Mouse (Mus musculus) embryonic facial prominence, embryonic 15.5 days (tissue): ENCODE results near the gene Ubxn11. TPM values are rescaled to one million over a fixed set of nuclear protein-coding genes. Genes with fewer than 3 reads are reported as not detected.
"Not testable (repeated sequence)": the region's sequence is repeated elsewhere in the genome, so short reads cannot be mapped to it uniquely, and the experiment has no call there.

Experiments used
- ATAC-seq: fragments of 200-750 bp; cut with Nextera tagmentation; 2 replicates; pipeline ENCODE4 v1.8.0; 2017; ENCODE audit warnings: low read depth, moderate TSS enrichment; ENCODE audit not compliant: insufficient number of reproducible peaks, low FRiP score, low TSS enrichment
- H3K27ac ChIP-seq: fragments of 300-500 bp; sonication (generic); replicated peaks from 2 replicates; pipeline ENCODE4 v1.5.1; 2015; ENCODE audit warnings: mild to moderate bottlenecking, inconsistent platforms
- H3K27me3 ChIP-seq: fragments of 300-500 bp; sonication (generic); 2 replicates; pipeline ENCODE4 v1.6.1; 2015; ENCODE audit warnings: inconsistent platforms
- H3K36me3 ChIP-seq: fragments of 300-500 bp; sonication (generic); 2 replicates; pipeline ENCODE4 v1.6.1; 2015; ENCODE audit warnings: mild to moderate bottlenecking, inconsistent platforms
- H3K4me1 ChIP-seq: fragments of 300-500 bp; sonication (generic); 2 replicates; pipeline ENCODE4 v1.6.1; 2015; ENCODE audit warnings: inconsistent platforms
- H3K4me2 ChIP-seq: fragments of 300-500 bp; sonication (generic); replicated peaks from 2 replicates; pipeline ENCODE4 v1.6.1; 2015; ENCODE audit warnings: mild to moderate bottlenecking, inconsistent platforms
- H3K4me3 ChIP-seq: fragments of 300-500 bp; sonication (generic); replicated peaks from 2 replicates; pipeline ENCODE4 v1.5.1; 2015; ENCODE audit warnings: mild to moderate bottlenecking, inconsistent platforms
- H3K9ac ChIP-seq: fragments of 300-500 bp; sonication (generic); 2 replicates; pipeline ENCODE4 v1.6.1; 2015; ENCODE audit warnings: inconsistent platforms
- H3K9me3 ChIP-seq: fragments of 300-500 bp; sonication (generic); replicated peaks from 2 replicates; pipeline ENCODE4 v1.6.1; 2016; ENCODE audit warnings: inconsistent platforms
- WGBS: fragments of 180-500 bp; shearing (Covaris S2); methylation state at CpG from one replicate; pipeline ENCODE4 v1.1.7; 2015; 5-methylcytosine and 5-hydroxymethylcytosine counted together
- polyA plus RNA-seq: library from polyadenylated mRNA; unstranded; fragments of >200 nt; fragmentation: Nextera tagmentation; extraction: Ambion mirVana; gene quantifications from 2 replicates; pipeline ENCODE4 v1.2.1, GENCODE M21; 2015

Ubxn11 gene
- polyA plus RNA-seq, 1 experiment from 2014 or later = 23.7 TPM

DNA sequence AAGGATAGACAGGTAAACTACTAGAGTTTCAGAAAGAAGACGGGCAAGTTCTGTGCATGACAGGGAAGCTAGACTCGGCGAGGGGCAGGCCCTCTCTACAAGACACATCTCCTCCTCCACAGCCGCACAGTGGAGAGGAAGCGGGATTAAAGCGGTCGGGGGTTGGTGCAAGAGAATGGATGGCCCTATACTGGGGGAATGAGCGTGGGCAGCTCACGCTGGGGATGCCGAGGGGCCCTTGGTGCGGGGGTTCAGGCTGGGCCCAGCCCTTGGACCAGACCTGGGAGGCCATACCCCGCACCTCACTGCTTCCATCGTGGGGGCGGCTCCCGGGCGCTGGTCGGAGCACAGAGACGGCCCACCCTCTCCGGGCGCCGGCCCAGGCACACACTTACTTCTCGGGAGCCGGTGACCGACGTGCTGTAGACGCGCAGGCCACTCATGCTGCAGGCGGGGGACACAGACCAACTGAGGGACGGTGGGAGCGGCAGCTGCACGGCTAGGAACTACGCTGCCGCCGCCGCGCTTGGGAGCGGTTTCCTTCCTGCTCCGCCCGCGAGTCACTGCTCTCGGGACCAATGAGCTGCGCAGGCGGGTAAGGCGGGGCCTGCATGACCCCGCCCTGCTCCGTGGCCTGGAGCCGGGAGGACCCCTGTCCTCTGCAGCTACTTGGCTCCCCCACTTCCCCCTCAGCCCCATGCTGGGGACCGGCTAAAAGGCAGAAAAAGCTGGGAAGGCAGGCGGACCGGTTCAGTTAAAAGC lies 26.0 kb downstream of the Ubxn11 start, which contains the start of gene Sh3bgrl3:
TSS of gene Sh3bgrl3 (minus strand) at position 569 of the 762 bp plus-strand sequence.
- Histone ChIP-seq H3K9me3 (no peaks in the 10 kb centered on the region), H3K4me3 (peak within 1 kb of the TSS; percentile 69), H3K4me1 (peaks cover 49% of the 10 kb centered on the region), H3K27me3 (no peaks in the 10 kb centered on the region), H3K9ac (peak within 1 kb of the TSS; percentile 71), H3K4me2 (peak within 1 kb of the TSS; percentile 68), H3K27ac (peak within 1 kb of the TSS; percentile 82), H3K36me3 (peaks cover 9% of the 10 kb centered on the region)
- under 1% methylated on average over 50 of the region's 50 CpGs for WGBS
- peak; percentile 93 for ATAC-seq

DNA sequence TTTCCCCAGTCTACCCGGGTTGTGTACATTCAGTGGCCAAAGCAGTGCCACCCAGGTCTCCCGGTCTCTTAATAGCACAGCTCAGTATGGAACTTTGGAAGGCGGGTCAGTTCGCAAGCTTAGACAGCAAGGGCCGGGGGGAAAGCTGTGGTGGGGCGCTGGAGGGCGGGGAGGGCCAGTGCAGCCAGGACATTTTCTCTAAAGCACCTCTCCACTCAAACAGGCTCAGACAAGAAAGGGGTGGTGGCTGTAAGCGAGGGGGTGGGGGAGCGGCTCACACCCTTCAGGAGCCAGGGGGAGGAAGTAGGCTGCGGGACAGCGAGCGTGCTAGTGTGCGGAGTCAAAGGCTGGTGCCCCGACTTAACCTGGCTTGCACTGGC lies 26.6 kb downstream of the Ubxn11 start:
- peak overlapping the region; percentile 71 for H3K9ac ChIP-seq
- WGBS = 2% methylated on average over 14 of the region's 14 CpGs
- H3K4me2 ChIP-seq = peak overlapping the region; percentile 68

DNA sequence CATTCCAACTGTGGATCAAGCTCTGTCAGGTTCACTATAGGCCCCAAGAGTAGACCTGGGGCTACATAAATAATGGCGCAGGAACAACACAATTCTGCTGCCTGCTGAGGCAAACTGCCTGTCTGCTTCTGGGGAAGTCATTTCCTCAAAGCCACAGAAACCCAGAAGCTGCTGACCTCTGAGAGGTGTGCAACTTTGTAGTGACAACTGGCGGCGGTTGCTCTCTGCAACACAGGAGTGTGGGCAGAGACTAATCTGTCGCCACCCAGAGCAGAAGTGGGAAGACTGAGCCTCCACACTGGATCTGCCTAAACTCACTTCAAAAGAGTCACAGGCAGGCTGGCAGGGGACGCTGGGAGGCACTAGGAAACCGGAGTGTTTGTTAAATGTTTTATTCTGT lies 27.1 kb downstream of the Ubxn11 start:
- H3K4me3 ChIP-seq = peak overlapping the region; percentile 69
- 31% methylated on average over 6 of the region's 6 CpGs for WGBS

More for the DNA sequence above, 26.6 kb downstream of the Ubxn11 start:
- Histone ChIP-seq H3K27me3 (no peaks in the 10 kb centered on the region), H3K36me3 (peaks cover 12% of the 10 kb centered on the region), H3K27ac (peak overlapping the region; percentile 82), H3K4me1 (peaks cover 44% of the 10 kb centered on the region), H3K4me3 (peak overlapping the region; percentile 69), H3K9me3 (no peaks in the 10 kb centered on the region)
- ATAC-seq = peak; percentile 44

GRCm38 (mm10) chr4:134132117-134132516 lies 29.7 kb downstream of the Ubxn11 start:
- Histone ChIP-seq H3K4me3 (no peak overlapping the region), H3K36me3 (peaks cover 14% of the 10 kb centered on the region), H3K27ac (no peak overlapping the region), H3K27me3 (no peaks in the 10 kb centered on the region), H3K9me3 (no peaks in the 10 kb centered on the region), H3K4me2 (no peak overlapping the region), H3K4me1 (peaks cover 30% of the 10 kb centered on the region), H3K9ac (no peak overlapping the region)
- WGBS = 75% methylated on average over 3 of the region's 3 CpGs
- no peak for ATAC-seq

More for the DNA sequence above, 27.1 kb downstream of the Ubxn11 start:
- no peaks in the 10 kb centered on the region for H3K27me3 ChIP-seq
- no peaks in the 10 kb centered on the region for H3K9me3 ChIP-seq
- no peak for ATAC-seq
- peak overlapping the region; percentile 82 for H3K27ac ChIP-seq
- H3K4me2 ChIP-seq = peak overlapping the region; percentile 68
- peaks cover 39% of the 10 kb centered on the region for H3K4me1 ChIP-seq
- 0 out of 2 replicates have a peak overlapping the region, but pooled peaks have one; percentile 71 for H3K9ac ChIP-seq
- peaks cover 14% of the 10 kb centered on the region for H3K36me3 ChIP-seq

DNA sequence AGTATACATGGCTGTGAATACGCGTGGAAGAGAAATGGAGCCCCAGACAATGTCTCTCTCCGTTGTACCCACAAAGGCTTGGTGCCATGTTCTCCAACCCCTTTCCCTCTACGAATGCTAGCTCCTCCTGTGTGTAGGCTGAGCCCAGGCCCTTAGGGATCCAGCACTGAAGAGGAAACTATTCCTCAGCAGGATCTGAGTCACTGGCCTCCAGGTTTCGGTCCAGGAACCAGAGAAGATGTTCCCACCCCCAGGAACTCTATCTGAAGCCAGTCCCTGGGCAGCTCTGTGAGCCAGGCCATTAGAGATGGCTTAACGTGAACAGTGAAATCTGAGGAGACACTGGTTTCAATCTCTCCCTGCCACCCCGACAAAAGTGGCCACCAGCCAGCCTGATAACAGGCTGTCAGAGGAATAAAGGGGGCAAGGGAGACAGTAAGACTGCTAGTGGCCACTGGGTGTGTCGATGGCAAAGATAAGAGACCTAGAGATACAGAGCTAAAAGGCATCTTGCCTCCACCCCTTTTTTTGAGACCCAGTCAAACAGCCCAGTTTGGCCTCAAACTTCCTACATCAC lies 30.2 kb downstream of the Ubxn11 start:
- Histone ChIP-seq H3K27ac (no peak overlapping the region), H3K4me1 (peaks cover 25% of the 10 kb centered on the region), H3K4me2 (no peak overlapping the region), H3K9me3 (no peaks in the 10 kb centered on the region), H3K36me3 (peaks cover 14% of the 10 kb centered on the region), H3K4me3 (no peak overlapping the region), H3K27me3 (no peaks in the 10 kb centered on the region), H3K9ac (no peak overlapping the region)
- 72% methylated on average over 8 of the region's 8 CpGs for WGBS
- no peak for ATAC-seq

DNA sequence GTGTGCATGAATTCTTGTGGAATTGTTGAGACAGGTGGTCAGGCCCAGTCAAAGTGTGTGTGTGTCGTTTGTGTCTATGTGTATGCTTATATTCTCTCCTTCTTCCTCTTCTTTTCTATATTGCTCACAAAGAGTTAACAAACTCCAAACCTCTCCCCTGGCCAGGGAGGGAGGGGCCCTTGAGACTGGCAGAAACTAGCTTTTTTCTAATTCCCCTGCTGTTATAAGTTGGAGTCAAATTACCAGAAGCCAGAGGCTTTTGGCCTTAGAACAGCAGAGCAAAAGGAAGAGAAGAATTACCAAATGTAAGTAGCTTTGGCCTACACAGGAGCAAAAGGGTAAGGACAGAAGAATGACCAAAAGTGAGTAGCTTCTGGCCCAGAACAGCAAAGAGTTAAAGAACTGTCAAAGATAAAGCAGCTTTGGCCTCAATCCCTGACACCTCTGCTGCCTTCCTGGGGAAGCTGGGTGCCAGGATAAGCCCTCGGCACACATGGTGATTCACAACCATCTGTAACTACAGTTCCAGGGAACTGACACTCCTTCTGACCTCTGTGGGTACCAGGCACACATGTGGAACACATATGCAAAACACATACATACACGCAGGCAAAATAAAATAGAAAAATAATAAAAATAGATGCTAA lies 34.0 kb downstream of the Ubxn11 start:
- Histone ChIP-seq H3K4me2 (no peak overlapping the region), H3K4me1 (peaks cover 7% of the 10 kb centered on the region), H3K9me3 (no peaks in the 10 kb centered on the region), H3K36me3 (peaks cover 13% of the 10 kb centered on the region), H3K9ac (no peak overlapping the region), H3K27ac (peak overlapping the region; percentile 39; the same call in 1 of the 2 replicates), H3K27me3 (no peaks in the 10 kb centered on the region), H3K4me3 (no peak overlapping the region)
- 20% methylated on average over 3 of the region's 3 CpGs for WGBS
- no peak for ATAC-seq

GRCm38 (mm10) chr4:134138857-134139256 lies 36.5 kb downstream of the Ubxn11 start:
- 75% methylated on average over 2 of the region's 2 CpGs for WGBS
- no peaks in the 10 kb centered on the region for H3K9me3 ChIP-seq

GRCm38 (mm10) chr4:134144297-134144696 lies 41.9 kb downstream of the Ubxn11 start:
- ATAC-seq, H3K4me2 ChIP-seq: not testable (repeated sequence)

More at GRCm38 (mm10) chr4:134138857-134139256, 36.5 kb downstream of the Ubxn11 start:
- Histone ChIP-seq H3K4me2 (no peak overlapping the region), H3K36me3 (peaks cover 10% of the 10 kb centered on the region; the same call in 1 of the 2 replicates), H3K27ac (no peak overlapping the region), H3K9ac (no peak overlapping the region), H3K4me3 (no peak overlapping the region), H3K27me3 (no peaks in the 10 kb centered on the region), H3K4me1 (peaks cover 7% of the 10 kb centered on the region)
- no peak for ATAC-seq

GRCm38 (mm10) chr4:134149389-134149788 lies 47.0 kb downstream of the Ubxn11 start:
- WGBS = 91% methylated on average over 4 of the region's 4 CpGs
- Histone ChIP-seq H3K27ac (no peak overlapping the region), H3K4me1 (no peaks in the 10 kb centered on the region), H3K36me3 (peaks cover 54% of the 10 kb centered on the region), H3K9me3 (no peaks in the 10 kb centered on the region), H3K4me3 (no peak overlapping the region), H3K4me2 (no peak overlapping the region), H3K27me3 (no peaks in the 10 kb centered on the region), H3K9ac (no peak overlapping the region)
- ATAC-seq = no peak

More at GRCm38 (mm10) chr4:134144297-134144696, 41.9 kb downstream of the Ubxn11 start:
- H3K36me3 ChIP-seq = peaks cover 32% of the 10 kb centered on the region
- not testable (repeated sequence) for H3K4me1 ChIP-seq, H3K4me3 ChIP-seq, H3K9ac ChIP-seq, H3K27me3 ChIP-seq, H3K27ac ChIP-seq, H3K9me3 ChIP-seq
- WGBS = 97% methylated on average over 5 of the region's 5 CpGs

- H3K9ac ChIP-seq = no peak overlapping the region
- no peak overlapping the region for H3K4me2 ChIP-seq
- H3K27me3 ChIP-seq = no peaks in the 10 kb centered on the region
- peaks cover 59% of the 10 kb centered on the region for H3K36me3 ChIP-seq
- no peak overlapping the region for H3K27ac ChIP-seq
- no peaks in the 10 kb centered on the region for H3K9me3 ChIP-seq
- H3K4me3 ChIP-seq = no peak overlapping the region
- WGBS = 85% methylated on average over 3 of the region's 3 CpGs
- H3K4me1 ChIP-seq = 0 out of 2 replicates have a peak, but pooled peaks cover 5% of the 10 kb centered on the region
- ATAC-seq = no peak
Measured at GRCm38 (mm10) chr4:134152112-134152511, 49.7 kb downstream of the Ubxn11 start.

- H3K4me1 ChIP-seq = 0 out of 2 replicates have a peak, but pooled peaks cover 5% of the 10 kb centered on the region
- 89% methylated on average over 3 of the region's 3 CpGs for WGBS
- no peak overlapping the region for H3K4me2 ChIP-seq
- H3K9me3 ChIP-seq = no peaks in the 10 kb centered on the region
- no peak overlapping the region for H3K27ac ChIP-seq
- no peaks in the 10 kb centered on the region for H3K27me3 ChIP-seq
- no peak for ATAC-seq
- H3K9ac ChIP-seq = no peak overlapping the region
- H3K4me3 ChIP-seq = no peak overlapping the region
- H3K36me3 ChIP-seq = peaks cover 43% of the 10 kb centered on the region
Measured at GRCm38 (mm10) chr4:134153656-134154055, 51.3 kb downstream of the Ubxn11 start.
